ENCODE assay signal across 12 mouse cellular contexts in the genomic region with DNA sequence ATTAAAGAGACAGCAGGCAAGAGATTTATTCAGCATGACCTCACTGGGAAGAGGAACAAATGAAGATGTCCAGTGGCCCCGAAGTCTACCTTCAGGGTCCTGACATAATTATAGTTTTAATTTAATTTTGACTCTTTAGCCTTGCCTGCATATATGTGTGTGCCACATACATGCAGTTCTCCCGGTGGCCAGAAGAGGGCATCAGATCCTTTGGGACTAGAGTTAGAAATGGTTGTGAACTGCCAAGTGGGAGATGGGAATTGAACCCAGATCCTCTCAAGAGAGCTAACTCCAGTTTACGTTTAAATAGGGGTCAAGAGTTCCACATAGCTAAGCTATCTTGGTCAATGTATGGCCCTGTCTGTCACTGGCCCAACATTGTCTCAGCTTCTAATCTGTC. TPM values are rescaled to one million over a fixed set of nuclear protein-coding genes. Genes with fewer than 3 reads are reported as not detected.
DNase-seq lines count a peak whose midpoint lies in the region; ATAC-seq and TF ChIP-seq lines count a peak whose summit lies in the region.
"Had no signal": no experiment of that assay in that cellular context is flagged by ENCODE, and none has a peak within 500 bp of the region (broad histone marks: within the 10 kb centered on the region; RNA-seq: fewer than 3 reads in every experiment).

No protein-coding gene starts in this region.

- no peaks in the 10 kb centered on the region for H3K9me3 ChIP-seq in hindbrain, postnatal 0 days (ENCODE audit: low read length)
- no peaks in the 10 kb centered on the region for H3K9me3 ChIP-seq in hindbrain, embryonic 16.5 days (ENCODE audit: control insufficient read depth, low read length)
- H3K9me3 ChIP-seq in midbrain, postnatal 0 days (ENCODE audit: low read length): no peaks in the 10 kb centered on the region
- peaks cover 5% of the 10 kb centered on the region; the same call in 1 of the 2 replicates for H3K9me3 ChIP-seq in midbrain, embryonic 13.5 days
- H3K9me3 ChIP-seq: limb, embryonic 15.5 days had no signal

- TF ChIP-seq CTCF in hindbrain, postnatal 0 days (IDR thresholded peaks at IDR 0.05; ENCODE audit: low read depth): peak; percentile 44
- peak; percentile 54 for TF ChIP-seq CTCF in midbrain, postnatal 0 days (IDR thresholded peaks at IDR 0.05)

- H3K27ac ChIP-seq in hindbrain, postnatal 0 days: no peak overlapping the region
- no peak overlapping the region for H3K27ac ChIP-seq in hindbrain, embryonic 16.5 days (ENCODE audit: low read depth, low read length)
- H3K27ac ChIP-seq in midbrain, postnatal 0 days (ENCODE audit: low read depth, low read length): no peak overlapping the region
- H3K27ac ChIP-seq in midbrain, embryonic 13.5 days: no peak overlapping the region
- H3K27ac ChIP-seq: limb, embryonic 15.5 days had no signal

- no peak overlapping the region for H3K9ac ChIP-seq in hindbrain, postnatal 0 days (replicated peaks; ENCODE audit: low read length)
- H3K9ac ChIP-seq in hindbrain, embryonic 16.5 days (ENCODE audit: low read depth, low read length): no peak overlapping the region
- no peak overlapping the region for H3K9ac ChIP-seq in midbrain, postnatal 0 days (replicated peaks; ENCODE audit: low read length, poor library complexity, severe bottlenecking)
- no peak overlapping the region for H3K9ac ChIP-seq in midbrain, embryonic 13.5 days (replicated peaks)
- H3K9ac ChIP-seq: limb, embryonic 15.5 days had no signal

- no peaks in the 10 kb centered on the region for H3K36me3 ChIP-seq in hindbrain, postnatal 0 days (ENCODE audit: insufficient read depth, low read length)
- no peaks in the 10 kb centered on the region for H3K36me3 ChIP-seq in hindbrain, embryonic 16.5 days (ENCODE audit: control insufficient read depth, insufficient read depth, low read length)
- H3K36me3 ChIP-seq in midbrain, postnatal 0 days (ENCODE audit: insufficient read depth, low read length): no peaks in the 10 kb centered on the region
- H3K36me3 ChIP-seq in midbrain, embryonic 13.5 days: no peaks in the 10 kb centered on the region
- H3K36me3 ChIP-seq: limb, embryonic 15.5 days had no signal

- no peak for ATAC-seq in hindbrain, postnatal 0 days
- no peak for ATAC-seq in hindbrain, embryonic 16.5 days
- no peak for ATAC-seq in midbrain, postnatal 0 days (ENCODE audit: low FRiP score)
- no peak for ATAC-seq in midbrain, embryonic 13.5 days

- H3K4me2 ChIP-seq in hindbrain, postnatal 0 days (ENCODE audit: low read depth, low read length): no peak overlapping the region
- no peak overlapping the region for H3K4me2 ChIP-seq in hindbrain, embryonic 16.5 days (ENCODE audit: low read length)
- no peak overlapping the region for H3K4me2 ChIP-seq in midbrain, postnatal 0 days (ENCODE audit: low read depth, low read length, poor library complexity, severe bottlenecking)
- H3K4me2 ChIP-seq in midbrain, embryonic 13.5 days (replicated peaks): no peak overlapping the region
- H3K4me2 ChIP-seq: limb, embryonic 15.5 days had no signal

- no peaks in the 10 kb centered on the region for H3K27me3 ChIP-seq in hindbrain, postnatal 0 days (ENCODE audit: insufficient read depth, low read length)
- H3K27me3 ChIP-seq in hindbrain, embryonic 16.5 days (replicated peaks; ENCODE audit: control insufficient read depth, insufficient read depth, low read length): no peaks in the 10 kb centered on the region
- no peaks in the 10 kb centered on the region for H3K27me3 ChIP-seq in midbrain, postnatal 0 days (ENCODE audit: insufficient read depth, low read length)
- H3K27me3 ChIP-seq in midbrain, embryonic 13.5 days: no peaks in the 10 kb centered on the region
- H3K27me3 ChIP-seq: limb, embryonic 15.5 days had no signal

- 86% methylated on average over 3 of the region's 3 CpGs for WGBS in hindbrain, postnatal 0 days
- WGBS in hindbrain, embryonic 16.5 days: 82% methylated on average over 3 of the region's 3 CpGs
- 86% methylated on average over 3 of the region's 3 CpGs for WGBS in midbrain, postnatal 0 days
- WGBS in midbrain, embryonic 13.5 days: 92% methylated on average over 3 of the region's 3 CpGs

- peaks cover 5% of the 10 kb centered on the region; the same call in 1 of the 2 replicates for H3K4me1 ChIP-seq in hindbrain, postnatal 0 days (ENCODE audit: insufficient read depth, low read length)
- H3K4me1 ChIP-seq in hindbrain, embryonic 16.5 days (ENCODE audit: control insufficient read depth, insufficient read depth, low read depth, low read length): peaks cover 3% of the 10 kb centered on the region; the same call in 1 of the 2 replicates
- peaks cover 5% of the 10 kb centered on the region; the same call in 1 of the 2 replicates for H3K4me1 ChIP-seq in midbrain, postnatal 0 days (ENCODE audit: insufficient read depth, low read length)
- H3K4me1 ChIP-seq in midbrain, embryonic 13.5 days (replicated peaks): peaks cover 6% of the 10 kb centered on the region

- H3K4me3 ChIP-seq in hindbrain, postnatal 0 days (ENCODE audit: low read length): no peak overlapping the region
- no peak overlapping the region for H3K4me3 ChIP-seq in hindbrain, embryonic 16.5 days (ENCODE audit: low read length)
- H3K4me3 ChIP-seq in midbrain, postnatal 0 days (ENCODE audit: low read depth, low read length): no peak overlapping the region
- no peak overlapping the region for H3K4me3 ChIP-seq in midbrain, embryonic 13.5 days (replicated peaks)
- H3K4me3 ChIP-seq: limb, embryonic 15.5 days had no signal

- no peak for DNase-seq in hindbrain, postnatal 0 days (ENCODE audit: low spot score)
- DNase-seq in midbrain, postnatal 0 days (ENCODE audit: low spot score): no peak
- peak; percentile 47 for DNase-seq in R1 (ENCODE audit: low read depth, low spot score)
- DNase-seq in naive thymus-derived CD4-positive, alpha-beta T cell, adult 2 months (ENCODE audit: low read depth): peak; percentile 45
- no peak for DNase-seq in right cerebral cortex, adult 2 months (ENCODE audit: low spot score in 2 of 2)
- DNase-seq: adrenal gland, postnatal 14 days; heart, adult 11 months; heart, postnatal 36 days; right cerebral cortex, postnatal 4 days had no signal

RNA-seq across cellular contexts. Expression of a gene that starts 5.6 kb away (rescaled TPM):
- 18.2 and 22.1 TPM in 2 replicates for total RNA-seq in hindbrain, postnatal 0 days (2014; rRNA removed)
- polyA plus RNA-seq in hindbrain, postnatal 0 days (2015; fragmentation: Nextera tagmentation; extraction: Ambion mirVana): 113 and 114 TPM in 2 replicates
- 80.7 and 90.7 TPM in 2 replicates for polyA plus RNA-seq in hindbrain, embryonic 16.5 days (2015; fragmentation: Nextera tagmentation; extraction: Ambion mirVana)
- total RNA-seq in midbrain, postnatal 0 days (2014; rRNA removed): 11.0 and 19.4 TPM in 2 replicates
- 116 and 124 TPM in 2 replicates for polyA plus RNA-seq in midbrain, postnatal 0 days (2015; fragmentation: Nextera tagmentation; extraction: Ambion mirVana)
- polyA plus RNA-seq in midbrain, embryonic 13.5 days (2015; fragmentation: Nextera tagmentation; extraction: Ambion mirVana): 133 and 137 TPM in 2 replicates

RNA-seq across cellular contexts. Expression of a gene that starts 26.5 kb away (rescaled TPM):
- 66.2 and 77.5 TPM in 2 replicates for total RNA-seq in hindbrain, postnatal 0 days (2014; rRNA removed)
- 34.1 and 34.7 TPM in 2 replicates for polyA plus RNA-seq in hindbrain, postnatal 0 days (2015; fragmentation: Nextera tagmentation; extraction: Ambion mirVana)
- polyA plus RNA-seq in hindbrain, embryonic 16.5 days (2015; fragmentation: Nextera tagmentation; extraction: Ambion mirVana): 41.8 and 45.8 TPM in 2 replicates
- 65.4 and 68.4 TPM in 2 replicates for total RNA-seq in midbrain, postnatal 0 days (2014; rRNA removed)
- 36.0 and 37.3 TPM in 2 replicates for polyA plus RNA-seq in midbrain, postnatal 0 days (2015; fragmentation: Nextera tagmentation; extraction: Ambion mirVana)
- polyA plus RNA-seq in midbrain, embryonic 13.5 days (2015; fragmentation: Nextera tagmentation; extraction: Ambion mirVana): 42.8 and 44.8 TPM in 2 replicates

RNA-seq across cellular contexts. Expression of a gene that starts 59.8 kb away (rescaled TPM):
- total RNA-seq in hindbrain, postnatal 0 days (2014; rRNA removed): 0.10 and 0.93 TPM in 2 replicates
- 0.08 TPM in 2 replicates for polyA plus RNA-seq in hindbrain, postnatal 0 days (2015; fragmentation: Nextera tagmentation; extraction: Ambion mirVana)
- polyA plus RNA-seq in hindbrain, embryonic 16.5 days (2015; fragmentation: Nextera tagmentation; extraction: Ambion mirVana): 0.07 and 0.09 TPM in 2 replicates
- 0.09 TPM in 1 of 2 replicates, not detected in the other for total RNA-seq in midbrain, postnatal 0 days (2014; rRNA removed)
- polyA plus RNA-seq in midbrain, postnatal 0 days (2015; fragmentation: Nextera tagmentation; extraction: Ambion mirVana): 0.06 and 0.09 TPM in 2 replicates
- 0.13 and 0.14 TPM in 2 replicates for polyA plus RNA-seq in midbrain, embryonic 13.5 days (2015; fragmentation: Nextera tagmentation; extraction: Ambion mirVana)
- total RNA-seq: heart, postnatal 36 days had no signal

Comparison
In these comparisons a context has a peak if more than half of its experiments do, and no peak if none do; other contexts are left out.
1. DNase-seq: peak in R1 (single experiment) and naive thymus-derived CD4-positive, alpha-beta T cell, adult 2 months (single experiment); none in hindbrain, postnatal 0 days (single experiment), midbrain, postnatal 0 days (single experiment) and right cerebral cortex, adult 2 months (0 of 2).